Mouse (Mus musculus) hindbrain, embryonic 11.5 days (tissue): ENCODE measurements around the gene Zfp366. TPM values are rescaled to one million over a fixed set of nuclear protein-coding genes. Genes with fewer than 3 reads are reported as not detected.

Source experiments
- ATAC-seq: fragments of 200-750 bp; cut with Nextera tagmentation; 2 replicates; pipeline ENCODE4 v1.8.0; 2017; ENCODE audit warnings: mild to moderate bottlenecking, moderate TSS enrichment, moderate library complexity; ENCODE audit not compliant: low FRiP score
- DNase-seq: peaks from one replicate; pipeline ENCODE4 v3.0.0-alpha.2; 2015; ENCODE audit warnings: low spot score
- H3K27ac ChIP-seq: fragments of 300-500 bp; sonication (generic); 2 replicates; pipeline ENCODE4 v1.5.1; 2014; ENCODE audit warnings: mild to moderate bottlenecking, low read depth, low read length
- H3K27me3 ChIP-seq: fragments of 300-500 bp; sonication (generic); 2 replicates; pipeline ENCODE4 v1.6.1; 2014; ENCODE audit warnings: mild to moderate bottlenecking, low read length, moderate library complexity, mixed read lengths; ENCODE audit not compliant: control insufficient read depth, insufficient read depth
- H3K36me3 ChIP-seq: fragments of 300-500 bp; sonication (generic); 2 replicates; pipeline ENCODE4 v1.6.1; 2014; ENCODE audit warnings: mild to moderate bottlenecking, low read length, moderate library complexity, mixed read lengths; ENCODE audit not compliant: control insufficient read depth, insufficient read depth
- H3K4me1 ChIP-seq: fragments of 300-500 bp; sonication (generic); replicated peaks from 2 replicates; pipeline ENCODE4 v1.6.1; 2014; ENCODE audit warnings: low read length, mixed read lengths; ENCODE audit not compliant: control insufficient read depth, insufficient read depth
- H3K4me2 ChIP-seq: fragments of 300-500 bp; sonication (generic); replicated peaks from 2 replicates; pipeline ENCODE4 v1.6.1; 2014; ENCODE audit warnings: mild to moderate bottlenecking, low read depth, low read length
- H3K4me3 ChIP-seq: fragments of 300-500 bp; sonication (generic); 2 replicates; pipeline ENCODE4 v1.5.1; 2014; ENCODE audit warnings: low read depth, low read length
- H3K9ac ChIP-seq: fragments of 300-500 bp; sonication (generic); 2 replicates; pipeline ENCODE4 v1.6.1; 2014; ENCODE audit warnings: low read depth, low read length
- H3K9me3 ChIP-seq: fragments of 300-500 bp; sonication (generic); 2 replicates; pipeline ENCODE4 v1.6.1; 2016; ENCODE audit warnings: low read length; ENCODE audit not compliant: control insufficient read depth
- WGBS: fragments of 180-500 bp; shearing (Covaris S2); extraction: QIAGEN DNeasy Blood & Tissue Kit; methylation state at CpG from one replicate; pipeline ENCODE4 v1.1.7; 2014; 5-methylcytosine and 5-hydroxymethylcytosine counted together
- polyA plus RNA-seq: library from polyadenylated mRNA; unstranded; fragments of >200 nt; fragmentation: Nextera tagmentation; extraction: Ambion mirVana; gene quantifications from 2 replicates; pipeline ENCODE4 v1.2.1, GENCODE M21; 2014

Zfp366 gene
- polyA plus RNA-seq, 1 experiment from 2014 or later, result 0.91 TPM

- H3K27me3 ChIP-seq, result no peaks in the 10 kb centered on the region
- no peaks in the 10 kb centered on the region for H3K36me3 ChIP-seq
- no peaks in the 10 kb centered on the region for H3K4me1 ChIP-seq
- ATAC-seq (no peak), DNase-seq (no peak)
- no peak overlapping the region for H3K4me3 ChIP-seq
- no peaks in the 10 kb centered on the region for H3K9me3 ChIP-seq
- no peak overlapping the region for H3K4me2 ChIP-seq
- H3K27ac ChIP-seq, result no peak overlapping the region
- H3K9ac ChIP-seq, result no peak overlapping the region
- 44% methylated on average over 3 of the region's 3 CpGs for WGBS
Observed at GRCm38 (mm10) chr13:99244896-99245295, 60.3 kb downstream of the Zfp366 start.

GRCm38 (mm10) chr13:99245916-99246460 is 61.4 kb downstream of the Zfp366 start:
- Histone ChIP-seq H3K4me3 (no peak overlapping the region), H3K27me3 (no peaks in the 10 kb centered on the region), H3K9ac (no peak overlapping the region), H3K36me3 (no peaks in the 10 kb centered on the region), H3K4me1 (no peaks in the 10 kb centered on the region), H3K4me2 (no peak overlapping the region), H3K9me3 (no peaks in the 10 kb centered on the region), H3K27ac (no peak overlapping the region)
- no peak for DNase-seq
- whole genome bisulfite sequencing, result 89% methylated on average over 21 of the region's 21 CpGs
- ATAC-seq, result no peak

- ATAC-seq (no peak), DNase-seq (no peak)
- WGBS, result 91% methylated on average over 2 of the region's 2 CpGs
- Histone ChIP-seq H3K4me1 (no peaks in the 10 kb centered on the region), H3K4me3 (no peak overlapping the region), H3K9ac (no peak overlapping the region), H3K4me2 (no peak overlapping the region), H3K9me3 (no peaks in the 10 kb centered on the region), H3K27ac (no peak overlapping the region), H3K36me3 (no peaks in the 10 kb centered on the region), H3K27me3 (no peaks in the 10 kb centered on the region)
Observed at GRCm38 (mm10) chr13:99250806-99251205, 66.2 kb downstream of the Zfp366 start.

GRCm38 (mm10) chr13:99254215-99254614 is 69.6 kb downstream of the Zfp366 start:
- H3K9me3 ChIP-seq, result no peaks in the 10 kb centered on the region
- H3K36me3 ChIP-seq, result no peaks in the 10 kb centered on the region
- no peak overlapping the region for H3K4me3 ChIP-seq
- H3K27me3 ChIP-seq, result no peaks in the 10 kb centered on the region
- H3K4me1 ChIP-seq, result no peaks in the 10 kb centered on the region
- H3K9ac ChIP-seq, result no peak overlapping the region
- DNase-seq, result no peak
- H3K27ac ChIP-seq, result no peak overlapping the region
- no peak for ATAC-seq
- no peak overlapping the region for H3K4me2 ChIP-seq

GRCm38 (mm10) chr13:99254781-99255180 is 70.2 kb downstream of the Zfp366 start:
- no peak for ATAC-seq
- Histone ChIP-seq H3K9me3 (no peaks in the 10 kb centered on the region), H3K4me1 (no peaks in the 10 kb centered on the region), H3K27me3 (no peaks in the 10 kb centered on the region), H3K27ac (no peak overlapping the region), H3K4me2 (no peak overlapping the region), H3K4me3 (no peak overlapping the region), H3K9ac (no peak overlapping the region), H3K36me3 (no peaks in the 10 kb centered on the region)
- DNase-seq, result no peak
- 50% methylated on average over 3 of the region's 3 CpGs for WGBS

GRCm38 (mm10) chr13:99256916-99257315 is 72.3 kb downstream of the Zfp366 start:
- Histone ChIP-seq H3K36me3 (no peaks in the 10 kb centered on the region), H3K4me3 (no peak overlapping the region), H3K27ac (no peak overlapping the region), H3K4me1 (no peaks in the 10 kb centered on the region), H3K4me2 (no peak overlapping the region), H3K9ac (no peak overlapping the region), H3K9me3 (no peaks in the 10 kb centered on the region), H3K27me3 (no peaks in the 10 kb centered on the region)
- 91% methylated on average over 4 of the region's 4 CpGs for WGBS
- no peak for DNase-seq
- no peak for ATAC-seq

- ATAC-seq, result no peak
- Histone ChIP-seq H3K36me3 (no peaks in the 10 kb centered on the region), H3K9ac (no peak overlapping the region), H3K9me3 (no peaks in the 10 kb centered on the region), H3K27ac (no peak overlapping the region), H3K4me2 (no peak overlapping the region), H3K4me1 (no peaks in the 10 kb centered on the region), H3K4me3 (no peak overlapping the region), H3K27me3 (no peaks in the 10 kb centered on the region)
- WGBS, result 95% methylated on average over 3 of the region's 3 CpGs
- DNase-seq, result no peak
Observed at GRCm38 (mm10) chr13:99258677-99259076, 74.1 kb downstream of the Zfp366 start.

- Histone ChIP-seq H3K4me2 (no peak overlapping the region), H3K27ac (no peak overlapping the region), H3K27me3 (no peaks in the 10 kb centered on the region), H3K36me3 (no peaks in the 10 kb centered on the region), H3K9me3 (no peaks in the 10 kb centered on the region), H3K4me3 (no peak overlapping the region), H3K4me1 (no peaks in the 10 kb centered on the region), H3K9ac (no peak overlapping the region)
- 84% methylated on average over 15 of the region's 15 CpGs for WGBS
- ATAC-seq (no peak), DNase-seq (no peak)
Observed at GRCm38 (mm10) chr13:99259502-99260174, 75.0 kb downstream of the Zfp366 start.

GRCm38 (mm10) chr13:99262406-99262805 is 77.8 kb downstream of the Zfp366 start:
- WGBS, result 70% methylated on average over 1 of the region's 1 CpGs

More at GRCm38 (mm10) chr13:99262406-99262805, 77.8 kb downstream of the Zfp366 start:
- H3K4me2 ChIP-seq, result no peak overlapping the region
- H3K9me3 ChIP-seq, result no peaks in the 10 kb centered on the region
- no peak for DNase-seq
- no peak overlapping the region for H3K4me3 ChIP-seq
- no peak overlapping the region for H3K9ac ChIP-seq
- no peaks in the 10 kb centered on the region for H3K36me3 ChIP-seq
- no peaks in the 10 kb centered on the region for H3K27me3 ChIP-seq
- H3K4me1 ChIP-seq, result no peaks in the 10 kb centered on the region
- H3K27ac ChIP-seq, result no peak overlapping the region
- ATAC-seq, result no peak
